Comparison of ENCODE assay signal across 14 mouse cellular contexts in the genomic region with DNA sequence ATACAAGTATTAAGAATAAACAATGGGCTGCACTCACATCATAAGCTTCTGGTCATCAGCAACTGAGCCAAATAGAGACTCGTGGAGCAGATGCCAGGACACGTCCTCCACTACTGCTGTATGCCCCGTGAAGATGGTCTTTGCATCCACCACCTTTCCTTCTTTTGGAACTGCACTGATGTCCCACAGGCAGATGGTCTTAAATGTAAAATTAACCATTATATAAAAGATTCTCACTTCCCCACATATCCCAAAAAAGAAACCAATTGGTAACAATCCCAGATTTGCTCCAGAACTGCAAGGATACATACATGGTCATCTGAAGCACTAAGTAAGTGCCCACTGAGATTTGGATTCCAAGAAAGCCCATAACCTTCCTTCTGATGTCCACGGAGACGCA. TPM values are rescaled to one million over a fixed set of nuclear protein-coding genes. Genes with fewer than 3 reads are reported as not detected.
"Had no signal": no experiment of that assay in that cellular context is flagged by ENCODE, and none has a peak within 500 bp of the region (broad histone marks: within the 10 kb centered on the region; RNA-seq: fewer than 3 reads in every experiment).

No protein-coding gene starts in this region.

- DNase-seq: gastrocnemius, postnatal 14 days; gastrocnemius, postnatal 36 days; heart, adult 11 months; heart, adult 2 months; heart, postnatal 14 days; heart, postnatal 36 days; kidney, adult 11 months; kidney, adult 2 months; kidney, adult 9 months; kidney, postnatal 14 days; kidney, postnatal 36 days; layer of hippocampus, adult 9-11 months; layer of hippocampus, postnatal 36 days had no signal

RNA-seq across cellular contexts. Expression of a gene that starts 34.6 kb away (rescaled TPM):
- total RNA-seq: liver, adult 2 months had no signal
